Mouse (Mus musculus): Measurements from ENCODE around the gene Tspan12.
"Not testable (repeated sequence)": the region's sequence is repeated elsewhere in the genome, so short reads cannot be mapped to it uniquely, and the experiment has no call there.

The Tspan12 gene

GRCm38 (mm10) chr6:21828437-21828836 is 23.9 kb downstream of the Tspan12 start:
- in situ Hi-C loops (cut with MboI, MseI) = no loop called here

GRCm38 (mm10) chr6:21828001-21828400 is 24.3 kb downstream of the Tspan12 start:
- in situ Hi-C loops (cut with MboI, MseI) = no loop called here

- in situ Hi-C loops (cut with MboI, MseI) = no loop called here
These were observed 28.6 kb downstream of the Tspan12 start for GRCm38 (mm10) chr6:21823694-21824093.

GRCm38 (mm10) chr6:21823281-21823680 is 29.0 kb downstream of the Tspan12 start:
- in situ Hi-C loops (cut with MboI, MseI) = no loop called here

- in situ Hi-C loops (cut with MboI, MseI) = no loop called here
These were observed 29.6 kb downstream of the Tspan12 start for GRCm38 (mm10) chr6:21822721-21823134.

GRCm38 (mm10) chr6:21818107-21818807 is 34.1 kb downstream of the Tspan12 start:
- in situ Hi-C loops (cut with MboI, MseI) = no loop called here

- in situ Hi-C loops (cut with MboI, MseI) = no loop called here
These were observed 46.3 kb downstream of the Tspan12 start for GRCm38 (mm10) chr6:21806005-21806404.

GRCm38 (mm10) chr6:21805013-21805570 is 47.2 kb downstream of the Tspan12 start:
- in situ Hi-C loops (cut with MboI, MseI) = no loop called here

- in situ Hi-C loops (cut with MboI, MseI) = no loop called here
These were observed 48.6 kb downstream of the Tspan12 start for GRCm38 (mm10) chr6:21803483-21804340.

- in situ Hi-C loops (cut with MboI, MseI) = loop anchor here (5.0 to 10.0 kb wide), 2 partner anchors 274 to 534 kb away; no protein-coding TSS in a partner anchor
These were observed 53.7 kb downstream of the Tspan12 start for GRCm38 (mm10) chr6:21798581-21798980.

- in situ Hi-C loops (cut with MboI, MseI) = loop anchor here (5.0 to 10.0 kb wide), 2 partner anchors 275 to 532 kb away; no protein-coding TSS in a partner anchor
These were observed 55.2 kb downstream of the Tspan12 start for GRCm38 (mm10) chr6:21797087-21797486.

GRCm38 (mm10) chr6:21796413-21796812 is 55.9 kb downstream of the Tspan12 start:
- in situ Hi-C loops (cut with MboI, MseI) = loop anchor here (5.0 to 10.0 kb wide), 2 partner anchors 276 to 532 kb away; no protein-coding TSS in a partner anchor

- in situ Hi-C loops (cut with MboI, MseI) = loop anchor here (5.0 to 10.0 kb wide), 2 partner anchors 277 to 531 kb away; no protein-coding TSS in a partner anchor
These were observed 56.9 kb downstream of the Tspan12 start for GRCm38 (mm10) chr6:21795410-21795809.

- in situ Hi-C loops (cut with MboI, MseI) = loop anchor here (5.0 to 10.0 kb wide), 2 partner anchors 277 to 530 kb away; no protein-coding TSS in a partner anchor
These were observed 57.3 kb downstream of the Tspan12 start for GRCm38 (mm10) chr6:21795072-21795407.

GRCm38 (mm10) chr6:21794337-21795071 is 57.8 kb downstream of the Tspan12 start:
- in situ Hi-C loops (cut with MboI, MseI) = loop anchor here (5.0 to 10.0 kb wide), 2 partner anchors 278 to 530 kb away; no protein-coding TSS in a partner anchor

- in situ Hi-C loops (cut with MboI, MseI) = loop anchor here in 1 of 2 experiments (10.0 kb wide), 1 partner anchor 527 kb away; no protein-coding TSS in a partner anchor
These were observed 61.0 kb downstream of the Tspan12 start for GRCm38 (mm10) chr6:21791307-21791706.

GRCm38 (mm10) chr6:21790550-21791086 is 61.7 kb downstream of the Tspan12 start:
- in situ Hi-C loops (cut with MboI, MseI) = loop anchor here in 1 of 2 experiments (10.0 kb wide), 1 partner anchor 526 kb away; no protein-coding TSS in a partner anchor

GRCm38 (mm10) chr6:21790036-21790435 is 62.3 kb downstream of the Tspan12 start:
- in situ Hi-C loops (cut with MboI, MseI) = loop anchor here in 1 of 2 experiments (10.0 kb wide), 1 partner anchor 525 kb away; no protein-coding TSS in a partner anchor

- in situ Hi-C loops (cut with MboI, MseI) = not testable (repeated sequence)
These were observed 62.7 kb downstream of the Tspan12 start for GRCm38 (mm10) chr6:21789582-21789981.

GRCm38 (mm10) chr6:21787757-21788156 is 64.6 kb downstream of the Tspan12 start:
- in situ Hi-C loops (cut with MboI, MseI) = no loop called here

- in situ Hi-C loops (cut with MboI, MseI) = no loop called here
These were observed 65.0 kb downstream of the Tspan12 start for GRCm38 (mm10) chr6:21787274-21787673.
